Mouse (Mus musculus) neural tube, embryonic 10.5 days (tissue): Measurements from ENCODE around the gene Mettl8.

Experiments
- DNase-seq: peaks from one replicate; pipeline ENCODE4 v3.0.0-alpha.2; 2017; ENCODE audit warnings: low spot score; ENCODE audit errors: extremely low spot score

Mettl8 gene

GRCm38 (mm10) chr2:70932965-70933364 is 122.4 kb downstream of the Mettl8 start:
- DNase-seq = no peak

- DNase-seq = no peak
Observed at GRCm38 (mm10) chr2:70930631-70931288, 124.6 kb downstream of the Mettl8 start.

GRCm38 (mm10) chr2:70929714-70930113 is 125.7 kb downstream of the Mettl8 start:
- DNase-seq = no peak

GRCm38 (mm10) chr2:70924049-70924448 is 131.3 kb downstream of the Mettl8 start:
- no peak for DNase-seq

- no peak for DNase-seq
Observed at GRCm38 (mm10) chr2:70922814-70923213, 132.6 kb downstream of the Mettl8 start.

GRCm38 (mm10) chr2:70920937-70921596 is 134.3 kb downstream of the Mettl8 start:
- no peak for DNase-seq

- DNase-seq = no peak
Observed at GRCm38 (mm10) chr2:70919913-70920522, 135.4 kb downstream of the Mettl8 start.

GRCm38 (mm10) chr2:70918516-70918915 is 136.9 kb downstream of the Mettl8 start:
- DNase-seq = no peak
